In the genomic region with DNA sequence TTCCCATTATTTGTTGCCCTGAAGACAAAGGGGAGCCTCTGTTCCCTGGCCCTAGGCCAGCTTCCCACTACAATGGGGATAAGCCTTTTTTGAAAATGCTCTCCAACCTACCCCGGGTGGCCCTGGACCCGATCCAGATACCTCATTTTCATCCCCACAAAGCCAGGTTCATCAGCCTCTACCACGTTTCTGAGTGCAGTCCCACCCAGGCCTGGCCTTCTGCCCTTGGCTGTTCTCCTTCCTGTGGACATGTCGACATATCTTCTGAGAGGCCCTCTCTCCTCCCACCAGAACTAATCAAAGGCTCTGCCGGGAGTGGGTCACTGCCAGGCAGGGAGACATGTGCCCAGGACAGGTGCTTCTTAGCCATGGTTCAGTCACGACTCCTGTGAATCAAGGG, we compare ENCODE assay signal across 17 mouse cellular contexts. TPM values are rescaled to one million over a fixed set of nuclear protein-coding genes. Genes with fewer than 3 reads are reported as not detected.
DNase-seq lines count a peak whose midpoint lies in the region; ATAC-seq and TF ChIP-seq lines count a peak whose summit lies in the region.
"Had no signal": no experiment of that assay in that cellular context is flagged by ENCODE, and none has a peak within 500 bp of the region (broad histone marks: within the 10 kb centered on the region; RNA-seq: fewer than 3 reads in every experiment).

No protein-coding gene starts in this region.

- 35% methylated on average over 6 of the region's 6 CpGs for WGBS in lung, postnatal 0 days
- WGBS in embryonic facial prominence, embryonic 14.5 days: 65% methylated on average over 6 of the region's 6 CpGs

- H3K36me3 ChIP-seq in lung, postnatal 0 days (ENCODE audit: insufficient read depth, low read length): no peaks in the 10 kb centered on the region
- H3K36me3 ChIP-seq in embryonic facial prominence, embryonic 14.5 days (ENCODE audit: control insufficient read depth, insufficient read depth, low read length): no peaks in the 10 kb centered on the region
- H3K36me3 ChIP-seq: embryonic facial prominence, embryonic 15.5 days; heart, embryonic 13.5 days; limb, embryonic 12.5 days had no signal

- no peak for TF ChIP-seq EP300 in lung, postnatal 0 days (IDR thresholded peaks at IDR 0.05)

- no peak overlapping the region for H3K4me2 ChIP-seq in lung, postnatal 0 days (replicated peaks; ENCODE audit: low read depth, low read length)
- H3K4me2 ChIP-seq in embryonic facial prominence, embryonic 14.5 days (ENCODE audit: low read depth, low read length): no peak overlapping the region
- H3K4me2 ChIP-seq: embryonic facial prominence, embryonic 15.5 days; heart, embryonic 13.5 days; limb, embryonic 12.5 days had no signal

- peak; percentile 16 for DNase-seq in cerebellum, adult 8-10 months
- DNase-seq in lung, postnatal 0 days (ENCODE audit: low spot score): peak; percentile 32
- no peak for DNase-seq in lung, postnatal 14 days
- peak; percentile 86 for DNase-seq in Muller cell, postnatal 12 days (ENCODE audit: inconsistent ontology term)
- no peak for DNase-seq in embryonic facial prominence, embryonic 14.5 days (ENCODE audit: low spot score)
- DNase-seq in adrenal gland, postnatal 10 days: no peak
- no peak for DNase-seq in left cerebral cortex, adult 9 months (ENCODE audit: low spot score in 2 of 2)
- DNase-seq: adrenal gland, postnatal 25 days; kidney, postnatal 10 days; liver, postnatal 0 days had no signal

- H3K27ac ChIP-seq in lung, postnatal 0 days (ENCODE audit: low read length): no peak overlapping the region
- H3K27ac ChIP-seq in embryonic facial prominence, embryonic 14.5 days (replicated peaks; ENCODE audit: low read depth, low read length): no peak overlapping the region
- H3K27ac ChIP-seq: embryonic facial prominence, embryonic 15.5 days; heart, embryonic 13.5 days; limb, embryonic 12.5 days had no signal

- TF ChIP-seq CTCF in lung, postnatal 0 days (IDR thresholded peaks at IDR 0.05): no peak

- no peaks in the 10 kb centered on the region for H3K4me1 ChIP-seq in lung, postnatal 0 days (ENCODE audit: insufficient read depth, low read depth, low read length)
- peaks cover 5% of the 10 kb centered on the region for H3K4me1 ChIP-seq in embryonic facial prominence, embryonic 14.5 days (ENCODE audit: control insufficient read depth, insufficient read depth, low read length)

- ATAC-seq in cerebellum, adult (ENCODE audit: insufficient number of reproducible peaks, low FRiP score, low TSS enrichment): no peak
- ATAC-seq in lung, postnatal 0 days: no peak
- ATAC-seq in embryonic facial prominence, embryonic 14.5 days (ENCODE audit: low read depth): peak; percentile 24; the same call in 1 of the 2 replicates
- ATAC-seq: liver, postnatal 0 days had no signal

- H3K9ac ChIP-seq in lung, postnatal 0 days (replicated peaks; ENCODE audit: low read depth): no peak overlapping the region
- H3K9ac ChIP-seq in embryonic facial prominence, embryonic 14.5 days (ENCODE audit: low read depth, low read length): no peak overlapping the region
- H3K9ac ChIP-seq: embryonic facial prominence, embryonic 15.5 days; heart, embryonic 13.5 days; limb, embryonic 12.5 days; liver, postnatal 0 days had no signal

- no peaks in the 10 kb centered on the region for H3K27me3 ChIP-seq in lung, postnatal 0 days (replicated peaks; ENCODE audit: insufficient read depth, low read length)
- no peaks in the 10 kb centered on the region for H3K27me3 ChIP-seq in embryonic facial prominence, embryonic 14.5 days (replicated peaks; ENCODE audit: control insufficient read depth, insufficient read depth, low read length)
- H3K27me3 ChIP-seq: embryonic facial prominence, embryonic 15.5 days; heart, embryonic 13.5 days; limb, embryonic 12.5 days had no signal

- no peaks in the 10 kb centered on the region for H3K9me3 ChIP-seq in lung, postnatal 0 days (ENCODE audit: low read length)
- no peaks in the 10 kb centered on the region for H3K9me3 ChIP-seq in embryonic facial prominence, embryonic 14.5 days (ENCODE audit: control insufficient read depth, low read length)
- H3K9me3 ChIP-seq: embryonic facial prominence, embryonic 15.5 days; heart, embryonic 13.5 days; limb, embryonic 12.5 days had no signal

- H3K4me3 ChIP-seq in lung, postnatal 0 days (ENCODE audit: low read depth, low read length): no peak overlapping the region
- H3K4me3 ChIP-seq in embryonic facial prominence, embryonic 14.5 days (ENCODE audit: low read depth, low read length): no peak overlapping the region
- H3K4me3 ChIP-seq: embryonic facial prominence, embryonic 15.5 days; heart, embryonic 13.5 days; limb, embryonic 12.5 days had no signal

RNA-seq across cellular contexts. Expression of gene Bdkrb1, which starts 1.3 kb away (rescaled TPM):
- 0.26 and 0.37 TPM in 2 replicates for polyA plus RNA-seq in lung, postnatal 0 days (2015; fragmentation: Nextera tagmentation; extraction: Ambion mirVana)
- polyA plus RNA-seq in embryonic facial prominence, embryonic 14.5 days (2014; fragmentation: Nextera tagmentation; extraction: Ambion mirVana): 0.17 TPM in 1 of 2 replicates, not detected in the other
- total RNA-seq in adrenal gland, postnatal 10 days (2021): not detected
- total RNA-seq: adrenal gland, postnatal 25 days; gastrocnemius, adult 18-20 months; layer of hippocampus, postnatal 14 days; megakaryocyte, adult 5-6 weeks had no signal
- polyA plus RNA-seq: heart, embryonic 13.5 days; limb, embryonic 12.5 days; liver, postnatal 0 days had no signal

RNA-seq across cellular contexts. Expression of gene Bdkrb2, which starts 38.6 kb away (rescaled TPM):
- polyA plus RNA-seq in lung, postnatal 0 days (2015; fragmentation: Nextera tagmentation; extraction: Ambion mirVana): 2.1 and 2.5 TPM in 2 replicates
- polyA plus RNA-seq in embryonic facial prominence, embryonic 14.5 days (2014; fragmentation: Nextera tagmentation; extraction: Ambion mirVana): 1.0 and 1.4 TPM in 2 replicates
- total RNA-seq in adrenal gland, postnatal 10 days (2021): 10 to 100 TPM in 1 of 2 experiments, 1 to 10 TPM in 1; 7.4 to 11.6 TPM
- total RNA-seq: megakaryocyte, adult 5-6 weeks had no signal

Comparison
In these comparisons a context has a peak if more than half of its experiments do, and no peak if none do; other contexts are left out.
1. DNase-seq: peak in cerebellum, adult 8-10 months (single experiment), lung, postnatal 0 days (single experiment) and Muller cell, postnatal 12 days (single experiment); none in lung, postnatal 14 days (single experiment), embryonic facial prominence, embryonic 14.5 days (single experiment), adrenal gland, postnatal 10 days (single experiment) and left cerebral cortex, adult 9 months (0 of 2).